Comparison of ENCODE assay signal across 25 mouse cellular contexts in genomic region chr5:135524087-135524486, GRCm38 (mm10). TPM values are rescaled to one million over a fixed set of nuclear protein-coding genes. Genes with fewer than 3 reads are reported as not detected.
DNase-seq lines count a peak whose midpoint lies in the region; ATAC-seq and TF ChIP-seq lines count a peak whose summit lies in the region.
"Had no signal": no experiment of that assay in that cellular context is flagged by ENCODE, and none has a peak within 500 bp of the region (broad histone marks: within the 10 kb centered on the region; RNA-seq: fewer than 3 reads in every experiment).

No protein-coding gene starts in this region.

- TF ChIP-seq POLR2A in olfactory bulb, adult 2 months (IDR thresholded peaks at IDR 0.05; ENCODE audit: insufficient read depth, low read depth, low read length) = no peak

- 53% methylated on average over 2 of the region's 2 CpGs for WGBS in heart, embryonic 12.5 days
- WGBS in kidney, postnatal 0 days = 47% methylated on average over 2 of the region's 2 CpGs
- 62% methylated on average over 2 of the region's 2 CpGs for WGBS in olfactory bulb, adult 2 months

- peaks cover 54% of the 10 kb centered on the region for H3K4me1 ChIP-seq in heart, embryonic 12.5 days (replicated peaks)
- H3K4me1 ChIP-seq in kidney, postnatal 0 days (replicated peaks; ENCODE audit: insufficient read depth, low read length) = peaks cover 9% of the 10 kb centered on the region; the same call in 1 of the 2 replicates
- peaks cover 22% of the 10 kb centered on the region for H3K4me1 ChIP-seq in olfactory bulb, adult 2 months (ENCODE audit: control insufficient read depth, insufficient read depth, low read length)

- H3K9me3 ChIP-seq in heart, embryonic 12.5 days (replicated peaks) = 0 out of 2 replicates have a peak, but pooled peaks cover 3% of the 10 kb centered on the region
- H3K9me3 ChIP-seq in kidney, postnatal 0 days (replicated peaks; ENCODE audit: low read length) = no peaks in the 10 kb centered on the region
- H3K9me3 ChIP-seq: embryonic facial prominence, embryonic 15.5 days had no signal

- no peak overlapping the region for H3K4me3 ChIP-seq in heart, embryonic 12.5 days
- no peak overlapping the region for H3K4me3 ChIP-seq in kidney, postnatal 0 days (replicated peaks; ENCODE audit: low read depth, low read length)
- H3K4me3 ChIP-seq in olfactory bulb, adult 2 months (ENCODE audit: insufficient read depth, low read depth, low read length) = no peak overlapping the region
- H3K4me3 ChIP-seq: embryonic facial prominence, embryonic 15.5 days had no signal

- ATAC-seq in heart, embryonic 12.5 days (ENCODE audit: insufficient number of reproducible peaks, low FRiP score) = no peak
- ATAC-seq in kidney, postnatal 0 days (replicated peaks; ENCODE audit: low FRiP score, low read depth) = no peak

- TF ChIP-seq CTCF in kidney, postnatal 0 days (IDR thresholded peaks at IDR 0.05; ENCODE audit: low read depth) = no peak
- TF ChIP-seq CTCF in olfactory bulb, adult 2 months (IDR thresholded peaks at IDR 0.05; ENCODE audit: insufficient read depth, low read depth, low read length) = no peak

- DNase-seq in heart, adult 11 months = no peak
- DNase-seq in kidney, postnatal 0 days (ENCODE audit: low spot score) = no peak
- no peak for DNase-seq in kidney, adult 11 months
- DNase-seq in brain, adult 2 months (ENCODE audit: low read depth, low spot score) = peak; percentile 22
- DNase-seq in cerebellum, postnatal 14 days = no peak
- DNase-seq: adrenal gland, adult 2 months; cerebellum, adult 9-11 months; gastrocnemius, postnatal 14 days; kidney, adult 18-20 months; kidney, postnatal 25 days; left cerebral cortex, postnatal 4 days; lung, adult 18-20 months; lung, postnatal 36 days; right cerebral cortex, postnatal 4 days had no signal

- H3K9ac ChIP-seq in heart, embryonic 12.5 days = no peak overlapping the region
- H3K9ac ChIP-seq in kidney, postnatal 0 days (ENCODE audit: low read depth, low read length) = no peak overlapping the region
- H3K9ac ChIP-seq: embryonic facial prominence, embryonic 15.5 days had no signal

- H3K4me2 ChIP-seq in heart, embryonic 12.5 days = peak overlapping the region; percentile 43; the same call in 1 of the 2 replicates
- no peak overlapping the region for H3K4me2 ChIP-seq in kidney, postnatal 0 days (ENCODE audit: low read length)
- H3K4me2 ChIP-seq: embryonic facial prominence, embryonic 15.5 days; liver, embryonic 11.5 days had no signal

- H3K27me3 ChIP-seq in heart, embryonic 12.5 days (replicated peaks) = no peaks in the 10 kb centered on the region
- H3K27me3 ChIP-seq in kidney, postnatal 0 days (ENCODE audit: insufficient read depth, low read length) = no peaks in the 10 kb centered on the region
- H3K27me3 ChIP-seq: embryonic facial prominence, embryonic 15.5 days had no signal

- peak overlapping the region; percentile 91 for H3K27ac ChIP-seq in heart, embryonic 12.5 days (ENCODE audit: poor library complexity, severe bottlenecking)
- 0 out of 2 replicates have a peak overlapping the region, but pooled peaks have one; percentile 16 for H3K27ac ChIP-seq in kidney, postnatal 0 days
- H3K27ac ChIP-seq in olfactory bulb, adult 2 months (ENCODE audit: insufficient read depth, low read depth, low read length) = peak overlapping the region; percentile 43
- H3K27ac ChIP-seq: stomach, postnatal 0 days had no signal

- H3K36me3 ChIP-seq in heart, embryonic 12.5 days = peaks cover 5% of the 10 kb centered on the region; the same call in 1 of the 2 replicates
- H3K36me3 ChIP-seq in kidney, postnatal 0 days (ENCODE audit: insufficient read depth, low read length) = no peaks in the 10 kb centered on the region
- H3K36me3 ChIP-seq: embryonic facial prominence, embryonic 15.5 days had no signal

RNA-seq across cellular contexts. Expression of gene Hip1, which starts 20.8 kb away (rescaled TPM):
- 44.8 and 45.0 TPM in 2 replicates for polyA plus RNA-seq in heart, embryonic 12.5 days (2016; fragmentation: Nextera tagmentation; extraction: Ambion mirVana)
- 23.0 TPM in 2 replicates for polyA plus RNA-seq in kidney, postnatal 0 days (2015; fragmentation: Nextera tagmentation; extraction: Ambion mirVana)
- polyA plus RNA-seq in olfactory bulb, adult 2 months (2012; ENCODE audit: insufficient read depth, insufficient read length, low replicate concordance, missing spikeins) = 69.9 TPM in 1 of 2 replicates, not detected in the other

RNA-seq across cellular contexts. Expression of gene Ccl26, which starts 39.3 kb away (rescaled TPM):
- not detected in 2 replicates for polyA plus RNA-seq in heart, embryonic 12.5 days (2016; fragmentation: Nextera tagmentation; extraction: Ambion mirVana)
- polyA plus RNA-seq in kidney, postnatal 0 days (2015; fragmentation: Nextera tagmentation; extraction: Ambion mirVana) = not detected in 2 replicates
- not detected in 2 replicates for polyA plus RNA-seq in olfactory bulb, adult 2 months (2012; ENCODE audit: insufficient read depth, insufficient read length, low replicate concordance, missing spikeins)
- polyA plus RNA-seq: adrenal gland, adult 2 months; C2C12; embryonic facial prominence, embryonic 15.5 days; forebrain, embryonic 11.5 days; hindbrain, embryonic 11.5 days; liver, embryonic 11.5 days; midbrain, postnatal 0 days; stomach, postnatal 0 days; thymus, postnatal 0 days; urinary bladder, adult 2 months had no signal

RNA-seq across cellular contexts. Expression of gene Ccl24, which starts 48.8 kb away (rescaled TPM):
- polyA plus RNA-seq in heart, embryonic 12.5 days (2016; fragmentation: Nextera tagmentation; extraction: Ambion mirVana) = 0.56 and 0.73 TPM in 2 replicates
- 0.89 and 1.1 TPM in 2 replicates for polyA plus RNA-seq in kidney, postnatal 0 days (2015; fragmentation: Nextera tagmentation; extraction: Ambion mirVana)
- polyA plus RNA-seq in olfactory bulb, adult 2 months (2012; ENCODE audit: insufficient read depth, insufficient read length, low replicate concordance, missing spikeins) = not detected in 2 replicates
- polyA plus RNA-seq: C2C12 had no signal

Comparison
In these comparisons a context has a peak if more than half of its experiments do, and no peak if none do; other contexts are left out.
1. H3K27ac ChIP-seq: peak in every context shown above with its lines; median percentile 91 in heart, embryonic 12.5 days; 43 in olfactory bulb, adult 2 months; 16 in kidney, postnatal 0 days.